Mouse (Mus musculus): ENCODE measurements around the gene Nxph4.

DNA sequence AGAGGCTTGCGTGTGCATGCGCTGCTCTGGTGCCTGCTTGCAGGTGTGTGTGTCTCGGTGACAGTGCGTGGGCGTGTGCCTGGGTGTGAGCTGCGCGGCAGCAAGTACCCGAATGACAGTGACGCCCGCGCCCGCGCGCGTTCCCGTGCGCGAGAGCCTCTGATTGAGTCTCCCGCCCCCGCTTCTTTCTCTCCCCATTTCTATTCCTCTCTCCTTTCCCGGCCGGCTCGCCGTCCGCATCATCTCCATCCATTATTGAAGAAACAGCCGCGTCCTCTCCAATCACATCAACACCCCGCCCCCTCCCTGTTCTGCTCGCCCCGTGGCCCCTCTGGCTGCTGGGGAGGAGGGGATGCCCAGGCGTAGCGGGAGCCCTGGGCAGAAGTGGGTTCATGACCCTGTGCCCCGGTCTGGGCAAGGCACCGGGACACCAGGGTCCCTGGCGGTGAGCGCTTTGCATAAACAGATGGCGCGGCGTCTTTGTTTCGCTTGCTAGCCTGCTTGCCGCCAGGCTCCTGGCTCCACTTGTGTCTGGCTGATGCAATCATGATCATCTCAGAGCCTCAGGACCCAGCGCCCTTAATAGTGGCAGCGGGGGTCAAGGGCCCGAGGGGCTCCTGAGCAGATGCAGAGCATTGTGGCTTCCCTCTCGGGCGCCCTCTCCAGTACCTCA lies 22.6 kb downstream of the Nxph4 start:
- TF ChIP-seq EP300 (IDR thresholded peaks at IDR 0.05; ENCODE audit: low read depth) (no peak), CTCF (IDR thresholded peaks at IDR 0.05; ENCODE audit: low read depth) (no peak; the same call in 1 of the 2 replicates)
